Mouse (Mus musculus) gastrocnemius, adult 2 months (tissue): ENCODE measurements around the gene Polr3b. TPM values are rescaled to one million over a fixed set of nuclear protein-coding genes. Genes with fewer than 3 reads are reported as not detected.

ENCODE experiments used
- DNase-seq: peaks from one replicate; pipeline ENCODE4 v3.0.0; 2022
- H3K27ac ChIP-seq: fragments of 200-600 bp; 2 replicates; pipeline ENCODE4 v1.8.1; 2022; ENCODE audit warnings: mild to moderate bottlenecking
- H3K4me3 ChIP-seq: fragments of 200-600 bp; 2 replicates; pipeline ENCODE4 v1.8.1; 2022; ENCODE audit warnings: mild to moderate bottlenecking, moderate library complexity
- CTCF ChIP-seq: fragments of 200-600 bp; IDR thresholded peaks from 2 replicates; pipeline ENCODE4 v1.8.1; 2022; ENCODE audit warnings: antibody characterized with exemption, mild to moderate bottlenecking, moderate library complexity
- intact Hi-C: fragments of 180-260 bp; cut with DNase I; formaldehyde crosslinking; loops from one replicate; pipeline ENCODE4 v1.15.1; 2025
- total RNA-seq, 2 experiments: library from RNA; stranded (reverse); gene quantifications; 2 replicates each; pipeline ENCODE4 v1.2.3; 2021

Gene Polr3b
- total RNA-seq, 2 experiments from 2014 or later, result 9.3 to 13.3 TPM

DNA sequence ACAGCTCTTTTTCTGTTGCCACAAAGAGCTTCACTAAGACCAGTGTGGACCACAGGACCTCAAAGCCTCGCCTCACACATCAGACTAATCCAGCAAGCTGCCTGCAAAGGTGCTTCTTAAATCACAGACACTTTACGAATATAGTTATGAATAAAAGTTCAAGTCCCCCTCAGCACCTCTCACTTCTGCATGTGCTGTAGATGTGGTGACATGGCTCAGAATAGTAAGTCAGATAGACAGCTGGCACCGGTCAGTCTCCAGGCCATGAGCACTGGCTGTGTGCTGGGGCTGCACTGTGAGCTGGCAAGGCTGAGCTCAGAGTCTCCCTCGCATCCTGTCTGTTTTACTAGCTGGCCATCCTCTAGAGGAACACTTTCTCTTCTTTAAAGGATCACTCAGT, 64.6 kb downstream of the Polr3b start:
- H3K27ac ChIP-seq, result peak overlapping the region; percentile 65
- intact Hi-C loops, result no loop called here
- DNase-seq, result peak; percentile 37
- no peak for TF ChIP-seq CTCF
- H3K4me3 ChIP-seq, result no peak overlapping the region

DNA sequence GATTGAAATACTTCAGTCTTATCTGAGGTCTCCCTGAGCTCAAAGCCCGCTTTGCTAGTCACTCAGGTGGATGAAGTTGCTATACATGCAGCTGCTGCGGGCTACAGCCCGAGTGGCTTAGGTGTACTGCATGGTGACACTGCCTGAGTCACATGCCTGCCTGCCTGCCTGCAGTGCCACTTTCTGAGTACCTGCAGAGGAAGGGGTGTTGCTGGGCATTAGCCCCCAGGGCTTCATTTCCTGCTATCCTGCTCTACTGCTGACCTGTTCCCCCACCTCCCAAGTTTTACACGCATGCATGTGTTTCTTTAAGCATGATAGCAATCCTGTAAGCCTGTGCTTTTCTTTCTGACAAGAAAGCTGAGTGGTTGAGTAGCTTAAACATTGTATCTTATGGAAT, 65.6 kb downstream of the Polr3b start:
- TF ChIP-seq CTCF, result no peak
- no peak for DNase-seq
- intact Hi-C loops, result no loop called here
- Histone ChIP-seq H3K27ac (no peak overlapping the region), H3K4me3 (no peak overlapping the region)

DNA sequence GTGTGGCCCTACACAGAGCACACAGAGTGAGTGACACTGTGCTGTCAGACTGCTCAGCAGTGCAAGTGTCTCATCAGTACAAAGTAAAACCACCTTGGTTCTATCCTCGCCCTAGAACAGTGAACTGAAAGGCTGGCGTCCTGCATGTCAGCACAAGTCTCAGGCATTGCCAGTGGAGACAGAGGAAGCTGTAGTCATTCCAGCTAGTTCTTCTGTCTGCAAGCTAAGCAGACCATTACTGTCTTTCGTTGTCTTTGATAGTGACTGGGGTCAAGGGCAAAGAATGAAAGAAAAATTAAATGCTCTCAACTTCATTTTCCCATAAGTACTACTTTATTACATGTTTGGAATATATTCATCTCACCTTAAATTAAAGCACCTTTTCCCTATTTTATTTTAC, 67.8 kb downstream of the Polr3b start:
- DNase-seq, result no peak
- intact Hi-C loops, result no loop called here
- no peak for TF ChIP-seq CTCF
- no peak overlapping the region for H3K4me3 ChIP-seq
- no peak overlapping the region for H3K27ac ChIP-seq

DNA sequence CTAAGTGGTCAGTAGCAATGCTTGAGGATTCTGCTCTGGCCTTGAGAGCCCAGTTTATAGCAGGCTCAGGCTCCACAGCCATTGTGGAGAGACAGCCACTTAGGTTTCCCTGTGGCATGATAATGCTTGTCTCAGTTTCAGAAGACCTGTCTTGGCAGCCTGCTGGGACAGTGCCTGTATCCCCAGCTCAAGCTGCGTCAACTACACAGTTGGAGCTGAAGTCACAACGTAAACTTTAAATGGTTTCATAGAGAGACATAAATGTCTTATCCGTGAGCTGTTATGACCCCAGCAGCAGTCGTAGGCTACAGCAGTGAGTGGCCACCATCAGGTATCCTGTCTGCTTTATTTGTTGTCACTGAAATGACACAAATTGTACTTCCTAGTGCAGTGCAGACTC, 68.7 kb downstream of the Polr3b start:
- H3K4me3 ChIP-seq, result no peak overlapping the region
- no peak for TF ChIP-seq CTCF
- intact Hi-C loops, result no loop called here
- no peak for DNase-seq
- no peak overlapping the region for H3K27ac ChIP-seq

DNA sequence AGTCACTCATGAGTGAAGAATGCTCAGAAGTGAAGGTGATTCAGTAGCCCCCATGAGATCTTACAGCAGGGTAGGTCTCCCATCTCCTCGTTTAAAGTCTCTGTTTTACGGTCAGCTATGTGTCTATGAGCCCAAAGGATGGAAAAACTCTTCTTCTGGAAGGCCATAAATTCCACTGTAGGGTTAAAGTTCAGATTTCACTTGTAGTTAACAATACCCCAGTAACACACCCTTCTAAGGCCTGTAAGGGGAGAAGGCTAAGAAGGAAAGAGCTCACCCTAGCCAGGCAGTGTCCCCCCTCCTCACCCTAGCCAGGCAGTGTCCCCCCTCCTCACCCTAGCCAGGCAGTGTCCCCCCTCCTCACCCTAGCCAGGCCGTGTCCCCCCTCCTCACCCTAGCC, 69.6 kb downstream of the Polr3b start:
- no peak for TF ChIP-seq CTCF
- no peak overlapping the region for H3K4me3 ChIP-seq
- DNase-seq, result no peak
- H3K27ac ChIP-seq, result no peak overlapping the region
- intact Hi-C loops, result no loop called here

DNA sequence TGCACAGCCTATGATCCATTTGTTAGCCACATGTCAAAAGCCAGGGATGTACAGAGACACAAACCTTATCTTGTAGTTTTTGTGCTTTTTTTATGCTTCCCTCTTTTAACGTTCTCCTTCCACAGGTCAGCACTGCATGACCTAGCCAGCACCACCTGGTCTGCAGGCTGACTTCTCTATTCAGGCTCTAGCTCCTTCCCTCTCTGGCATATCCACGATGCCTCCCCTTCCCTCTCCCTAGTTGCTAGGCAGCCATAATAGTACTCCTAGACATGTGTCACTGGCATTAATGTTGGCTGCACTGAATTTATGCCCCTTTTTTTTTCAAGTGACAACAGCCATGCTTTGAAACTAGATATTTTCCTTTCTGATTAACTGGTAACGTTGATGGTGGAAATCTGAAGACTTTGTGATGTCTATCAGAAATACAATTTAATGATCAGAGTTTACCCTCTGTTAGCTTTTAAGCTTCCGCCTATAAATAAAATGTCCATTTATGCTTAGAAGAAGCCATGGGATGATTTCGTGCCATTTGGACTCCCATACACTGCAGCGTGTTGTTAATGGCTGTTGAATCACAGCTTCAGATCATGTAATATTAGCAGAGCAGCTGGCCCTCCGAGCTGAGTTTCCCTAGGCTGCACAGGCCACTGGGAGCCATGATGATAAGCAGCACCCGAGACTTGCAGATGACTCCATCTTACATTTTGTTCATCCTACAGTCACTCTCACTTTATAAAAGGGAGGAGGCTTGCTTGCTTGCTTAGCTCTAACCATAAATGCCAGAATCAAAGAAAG, 71.9 kb downstream of the Polr3b start:
- no peak for DNase-seq
- Histone ChIP-seq H3K4me3 (no peak overlapping the region), H3K27ac (no peak overlapping the region)
- TF ChIP-seq CTCF, result no peak
- intact Hi-C loops, result no loop called here

DNA sequence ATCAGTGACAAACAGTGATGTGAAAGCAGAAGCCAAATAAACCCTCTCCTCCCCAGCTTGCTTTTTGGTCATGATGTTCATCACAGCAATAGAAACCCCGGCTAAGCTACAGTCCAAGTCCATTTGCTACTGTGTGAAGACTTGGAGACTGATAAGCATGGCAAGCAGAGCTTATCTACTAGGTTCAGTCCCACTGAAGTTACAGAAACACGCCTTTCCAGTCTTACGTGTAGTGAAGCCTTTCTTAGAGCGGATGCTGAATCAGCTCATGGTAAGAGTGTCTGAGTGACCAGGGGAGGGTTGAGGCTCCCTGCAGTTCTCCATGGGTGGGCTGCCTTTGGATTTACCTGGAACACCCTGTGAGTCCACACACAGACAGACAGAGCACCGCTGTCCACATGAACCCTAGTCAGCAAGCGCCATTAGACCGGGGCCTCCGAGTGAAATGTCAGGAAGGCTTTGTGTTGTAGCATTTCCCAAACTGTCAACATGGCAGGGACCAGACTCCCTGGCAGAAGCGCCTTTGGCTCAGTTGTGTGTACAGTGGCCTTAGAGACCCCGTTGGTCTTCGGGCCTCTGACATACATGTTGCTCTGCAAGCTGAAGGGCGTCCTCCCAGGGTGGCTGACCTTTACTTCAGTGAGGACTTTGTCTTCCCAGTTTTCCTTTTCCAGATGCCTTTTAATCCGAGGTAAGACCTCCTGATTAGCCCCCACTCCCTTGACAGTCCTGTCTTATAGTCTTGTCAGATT, 78.3 kb downstream of the Polr3b start:
- intact Hi-C loops, result no loop called here
- no peak overlapping the region for H3K4me3 ChIP-seq

DNA sequence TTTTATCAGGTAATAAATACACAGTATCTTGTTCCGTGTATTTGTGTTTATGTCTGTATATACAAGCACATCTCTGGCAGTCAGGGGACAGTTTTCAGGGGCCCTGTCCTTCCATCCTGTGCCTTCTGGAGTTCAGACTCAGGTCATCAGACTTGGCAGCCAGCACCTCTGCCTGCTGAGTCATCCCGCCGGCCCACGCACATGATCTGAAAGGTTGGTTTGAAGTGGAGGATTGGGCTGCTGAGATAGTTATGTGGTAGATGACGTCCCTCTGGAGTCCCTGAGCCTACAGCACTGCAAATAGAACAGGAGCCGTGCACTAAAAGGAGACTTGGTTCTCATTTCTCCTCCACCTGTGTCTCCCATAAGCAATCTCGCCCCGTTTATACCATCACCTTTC, 79.0 kb downstream of the Polr3b start:
- DNase-seq, result peak; percentile 70
- no peak overlapping the region for H3K4me3 ChIP-seq
- peak overlapping the region; percentile 76 for H3K27ac ChIP-seq
- intact Hi-C loops, result no loop called here
- TF ChIP-seq CTCF, result no peak

More for the DNA sequence above, 78.3 kb downstream of the Polr3b start:
- DNase-seq, result no peak
- peak overlapping the region; percentile 76 for H3K27ac ChIP-seq
- TF ChIP-seq CTCF, result no peak

DNA sequence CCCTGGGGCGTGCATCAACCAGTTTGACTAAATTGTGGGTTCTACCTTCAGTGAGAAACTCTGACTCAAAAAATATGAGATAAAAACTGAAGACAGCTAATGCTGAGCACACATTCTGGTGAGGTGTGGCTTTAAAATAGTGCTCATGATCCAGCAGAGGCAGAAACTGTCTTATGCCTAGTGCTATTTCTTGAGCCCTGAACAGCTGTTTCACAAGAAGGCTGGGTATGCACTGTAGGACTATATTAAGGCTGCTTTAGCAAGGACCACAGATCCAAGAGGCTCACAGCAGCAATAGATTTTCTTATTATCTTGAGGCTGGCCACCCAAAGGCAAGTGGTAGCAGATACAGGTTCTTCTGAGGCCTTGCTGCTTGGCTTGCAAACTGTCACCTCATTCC, 80.0 kb downstream of the Polr3b start:
- intact Hi-C loops, result no loop called here
- H3K27ac ChIP-seq, result peak overlapping the region; percentile 76
- TF ChIP-seq CTCF, result no peak
- no peak overlapping the region for H3K4me3 ChIP-seq
- no peak for DNase-seq

DNA sequence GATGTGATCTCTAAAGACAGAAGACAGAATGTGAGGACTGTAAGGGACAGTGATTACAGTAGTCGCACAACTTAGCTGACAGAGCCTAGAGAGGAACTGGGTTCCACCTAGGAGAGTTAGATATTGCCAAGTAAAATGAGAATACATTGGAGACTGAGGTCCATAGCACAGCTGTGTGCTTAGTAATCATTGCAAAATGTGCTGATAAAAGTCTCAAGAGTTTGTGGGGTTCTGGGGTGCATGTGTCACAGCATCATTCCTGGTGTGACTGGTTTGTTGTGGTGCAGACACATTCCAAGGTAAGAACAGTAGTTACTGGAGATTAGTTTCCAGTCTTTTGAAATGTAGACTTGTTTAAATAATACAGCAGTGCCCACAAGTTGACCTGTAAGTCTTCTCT, 82.5 kb downstream of the Polr3b start:
- Histone ChIP-seq H3K27ac (peak overlapping the region; percentile 76), H3K4me3 (no peak overlapping the region)
- intact Hi-C loops, result no loop called here
- no peak for DNase-seq
- no peak for TF ChIP-seq CTCF

DNA sequence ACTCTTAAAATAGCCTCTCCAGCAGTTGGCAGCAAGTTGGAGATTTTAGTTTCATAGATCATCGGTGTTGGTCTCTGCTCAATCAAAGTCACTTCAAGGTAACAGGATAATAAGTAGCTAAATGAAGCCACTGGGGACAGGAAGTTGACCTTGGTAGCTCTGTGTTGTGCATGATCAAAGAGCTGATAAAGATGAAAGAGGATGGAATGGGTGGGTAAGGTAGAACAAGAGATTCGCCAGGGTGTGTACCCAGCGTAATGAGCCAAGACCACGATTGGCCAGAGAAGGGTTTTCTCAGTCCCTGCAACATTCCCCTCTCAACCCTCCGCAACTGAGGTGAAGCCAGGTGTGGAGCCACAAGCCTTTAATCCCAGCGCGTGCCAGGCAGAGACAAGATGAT, 83.1 kb downstream of the Polr3b start:
- H3K4me3 ChIP-seq, result no peak overlapping the region
- no peak for TF ChIP-seq CTCF
- no peak for DNase-seq
- intact Hi-C loops, result no loop called here
- H3K27ac ChIP-seq, result peak overlapping the region; percentile 76

DNA sequence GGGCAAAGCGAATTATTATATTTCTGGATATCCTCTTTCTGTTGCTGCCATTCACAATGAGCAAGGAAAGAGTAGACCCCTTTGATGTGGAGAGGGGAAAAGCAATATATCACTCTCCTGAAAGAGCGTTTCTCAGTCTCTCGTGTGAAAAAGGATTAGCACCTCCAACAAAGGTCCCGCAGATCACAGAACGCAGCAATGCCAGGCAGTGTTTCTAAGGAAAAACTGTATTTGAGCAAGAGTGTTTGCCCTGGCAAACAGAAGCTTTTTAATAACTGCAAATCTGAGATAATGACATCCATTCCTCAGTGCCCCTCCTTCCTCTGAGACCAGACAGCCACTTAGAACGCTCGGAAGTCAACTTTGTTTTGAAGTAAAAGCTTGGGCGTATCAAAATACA, 84.5 kb downstream of the Polr3b start:
- intact Hi-C loops, result no loop called here
- H3K27ac ChIP-seq, result no peak overlapping the region
- no peak for DNase-seq
- no peak overlapping the region for H3K4me3 ChIP-seq
- TF ChIP-seq CTCF, result no peak

DNA sequence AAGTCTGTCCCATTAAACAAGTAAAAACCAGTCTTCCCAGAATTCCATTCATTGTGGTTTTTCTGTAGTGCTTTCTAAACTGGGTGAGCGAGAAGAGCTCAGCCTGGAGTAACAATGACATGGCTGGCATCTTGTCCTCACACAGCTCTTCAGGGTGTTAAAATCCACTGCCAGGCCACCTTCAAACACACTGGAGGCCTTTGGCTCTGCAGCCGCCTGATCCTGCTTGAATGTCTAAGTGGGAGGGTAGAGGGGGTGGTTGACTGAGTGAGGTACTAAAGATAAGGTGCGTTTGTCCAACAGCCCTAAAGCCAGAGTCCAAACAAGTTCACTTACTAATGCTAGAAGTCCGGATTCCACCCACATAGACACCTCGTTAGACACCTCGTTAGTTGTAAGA, 85.1 kb downstream of the Polr3b start:
- no peak overlapping the region for H3K27ac ChIP-seq
- H3K4me3 ChIP-seq, result no peak overlapping the region
- no peak for TF ChIP-seq CTCF
- DNase-seq, result no peak
- intact Hi-C loops, result no loop called here
